Mouse (Mus musculus) neural tube, embryonic 11.5 days (tissue): Measurements from ENCODE around the gene Tmem69. TPM values are rescaled to one million over a fixed set of nuclear protein-coding genes. Genes with fewer than 3 reads are reported as not detected.

Experiments
- ATAC-seq: fragments of 200-750 bp; cut with Nextera tagmentation; 2 replicates; pipeline ENCODE4 v1.8.0; 2017; ENCODE audit warnings: moderate number of reproducible peaks, mild to moderate bottlenecking, moderate TSS enrichment, moderate library complexity; ENCODE audit not compliant: insufficient read depth, low FRiP score, low TSS enrichment
- DNase-seq: peaks from one replicate; pipeline ENCODE4 v3.0.0-alpha.2; 2015; ENCODE audit warnings: low spot score
- H3K27ac ChIP-seq: fragments of 300-500 bp; sonication (generic); 2 replicates; pipeline ENCODE4 v1.5.1; 2014; ENCODE audit warnings: low read depth, mild to moderate bottlenecking, low read length
- H3K27me3 ChIP-seq: fragments of 300-500 bp; sonication (generic); 2 replicates; pipeline ENCODE4 v1.6.1; 2014; ENCODE audit warnings: mild to moderate bottlenecking, low read length, mixed read lengths; ENCODE audit not compliant: control insufficient read depth, insufficient read depth
- H3K36me3 ChIP-seq: fragments of 300-500 bp; sonication (generic); 2 replicates; pipeline ENCODE4 v1.6.1; 2014; ENCODE audit warnings: mild to moderate bottlenecking, low read length, moderate library complexity, mixed read lengths; ENCODE audit not compliant: control insufficient read depth, insufficient read depth
- H3K4me1 ChIP-seq: fragments of 300-500 bp; sonication (generic); 2 replicates; pipeline ENCODE4 v1.6.1; 2014; ENCODE audit warnings: low read length, mixed read lengths; ENCODE audit not compliant: control insufficient read depth, insufficient read depth
- H3K4me2 ChIP-seq: fragments of 300-500 bp; sonication (generic); 2 replicates; pipeline ENCODE4 v1.6.1; 2014; ENCODE audit warnings: low read depth, mild to moderate bottlenecking, moderate library complexity
- H3K4me3 ChIP-seq: fragments of 300-500 bp; sonication (generic); 2 replicates; pipeline ENCODE4 v1.5.1; 2014; ENCODE audit warnings: low read depth, low read length
- H3K9ac ChIP-seq: fragments of 300-500 bp; sonication (generic); 2 replicates; pipeline ENCODE4 v1.6.1; 2014; ENCODE audit warnings: mild to moderate bottlenecking, low read length
- H3K9me3 ChIP-seq: fragments of 300-500 bp; sonication (generic); 2 replicates; pipeline ENCODE4 v1.6.1; 2016; ENCODE audit warnings: low read length; ENCODE audit not compliant: control insufficient read depth
- WGBS: fragments of 180-500 bp; shearing (Covaris S2); extraction: QIAGEN DNeasy Blood & Tissue Kit; methylation state at CpG from one replicate; pipeline ENCODE4 v1.1.7; 2014; 5-methylcytosine and 5-hydroxymethylcytosine counted together
- polyA plus RNA-seq: library from polyadenylated mRNA; unstranded; fragments of >200 nt; fragmentation: Nextera tagmentation; extraction: Ambion mirVana; gene quantifications from 2 replicates; pipeline ENCODE4 v1.2.1, GENCODE M21; 2014

Gene Tmem69
- polyA plus RNA-seq, 1 experiment from 2014 or later = 34.0 TPM

DNA sequence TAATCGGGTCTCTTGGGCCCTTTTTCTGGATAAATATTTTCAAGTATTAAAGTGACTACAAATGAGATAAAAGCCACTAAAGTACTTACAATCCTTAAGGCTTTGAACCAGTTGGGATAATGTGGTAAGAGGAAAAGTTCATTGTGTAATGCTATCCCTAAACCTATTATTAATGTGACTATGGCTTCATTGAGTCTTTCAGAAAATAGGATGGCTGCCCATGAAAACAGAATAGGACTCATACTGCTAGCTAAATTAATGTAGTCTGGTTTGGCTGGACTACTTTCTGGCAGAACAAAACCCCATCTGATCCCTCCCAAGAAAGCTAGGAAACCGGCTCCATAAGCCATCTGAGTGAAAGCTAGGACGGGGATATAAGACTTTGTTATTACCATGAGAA is 2.7 kb downstream of the Tmem69 start:
- H3K27me3 ChIP-seq = no peaks in the 10 kb centered on the region
- DNase-seq = no peak
- no peak for ATAC-seq
- no peak overlapping the region for H3K4me2 ChIP-seq
- H3K27ac ChIP-seq = no peak overlapping the region
- H3K9me3 ChIP-seq = no peaks in the 10 kb centered on the region
- peaks cover 2% of the 10 kb centered on the region for H3K36me3 ChIP-seq
- WGBS = 93% methylated on average over 3 of the region's 3 CpGs
- no peak overlapping the region for H3K4me3 ChIP-seq
- H3K4me1 ChIP-seq = no peaks in the 10 kb centered on the region
- H3K9ac ChIP-seq = no peak overlapping the region

GRCm38 (mm10) chr4:116550432-116550831 is 5.3 kb downstream of the Tmem69 start:
- Histone ChIP-seq H3K27ac (no peak overlapping the region), H3K4me3 (no peak overlapping the region), H3K4me1 (no peaks in the 10 kb centered on the region), H3K36me3 (peaks cover 2% of the 10 kb centered on the region), H3K27me3 (no peaks in the 10 kb centered on the region), H3K9ac (no peak overlapping the region), H3K4me2 (no peak overlapping the region), H3K9me3 (no peaks in the 10 kb centered on the region)
- DNase-seq = no peak
- WGBS = 84% methylated on average over 1 of the region's 1 CpGs
- ATAC-seq = no peak

DNA sequence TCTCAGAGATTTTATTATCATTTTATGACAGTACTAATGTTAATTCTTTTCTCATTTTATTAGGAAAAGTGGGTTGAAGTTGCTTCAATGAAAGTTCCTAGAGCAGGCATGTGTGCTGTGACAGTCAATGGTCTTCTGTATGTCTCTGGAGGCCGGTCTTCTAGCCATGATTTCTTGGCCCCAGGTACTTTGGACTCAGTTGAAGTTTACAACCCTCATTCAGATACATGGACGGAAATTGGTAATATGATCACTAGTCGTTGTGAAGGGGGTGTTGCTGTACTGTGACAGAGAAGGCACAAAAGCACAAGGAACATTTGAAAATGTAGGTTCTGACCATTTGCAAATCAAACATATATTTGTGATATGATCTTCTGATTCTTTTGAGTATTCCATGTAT is 18.0 kb downstream of the Tmem69 start:
- Histone ChIP-seq H3K36me3 (no peaks in the 10 kb centered on the region), H3K4me2 (no peak overlapping the region), H3K4me1 (no peaks in the 10 kb centered on the region), H3K27ac (no peak overlapping the region), H3K27me3 (no peaks in the 10 kb centered on the region), H3K4me3 (no peak overlapping the region), H3K9me3 (no peaks in the 10 kb centered on the region), H3K9ac (no peak overlapping the region)
- DNase-seq (no peak), ATAC-seq (no peak)
- WGBS = 83% methylated on average over 3 of the region's 3 CpGs

GRCm38 (mm10) chr4:116536351-116536750 is 19.4 kb downstream of the Tmem69 start:
- H3K27ac ChIP-seq = no peak overlapping the region
- no peaks in the 10 kb centered on the region for H3K27me3 ChIP-seq
- no peak overlapping the region for H3K4me3 ChIP-seq
- no peaks in the 10 kb centered on the region for H3K4me1 ChIP-seq
- no peaks in the 10 kb centered on the region for H3K9me3 ChIP-seq
- no peak overlapping the region for H3K9ac ChIP-seq
- H3K36me3 ChIP-seq = no peaks in the 10 kb centered on the region
- ATAC-seq = no peak
- DNase-seq = no peak
- H3K4me2 ChIP-seq = no peak overlapping the region

DNA sequence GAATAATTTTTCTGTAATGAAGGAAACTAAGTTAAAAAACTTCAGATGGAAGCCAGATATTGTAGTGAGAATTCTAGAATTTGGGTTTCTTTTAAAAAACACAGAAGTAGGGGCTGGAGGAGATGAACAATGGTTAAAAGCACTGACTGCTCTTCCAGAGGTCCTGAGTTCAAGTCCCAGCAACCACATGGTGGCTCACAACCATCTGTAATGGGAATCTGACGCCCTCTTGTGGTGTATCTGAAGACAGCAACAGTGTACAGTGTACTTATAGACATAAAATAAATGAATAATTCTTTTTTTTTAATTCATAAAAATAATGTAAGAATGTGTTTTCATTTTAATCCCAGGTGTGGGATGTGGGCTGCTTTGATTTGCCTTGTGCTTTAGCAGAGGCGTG is 24.6 kb downstream of the Tmem69 start:
- H3K4me2 ChIP-seq = no peak overlapping the region
- 60% methylated on average over 2 of the region's 2 CpGs for WGBS
- ATAC-seq (no peak), DNase-seq (no peak)
- H3K27ac ChIP-seq = no peak overlapping the region
- H3K9me3 ChIP-seq = no peaks in the 10 kb centered on the region
- H3K4me3 ChIP-seq = no peak overlapping the region
- H3K36me3 ChIP-seq = no peaks in the 10 kb centered on the region
- H3K4me1 ChIP-seq = no peaks in the 10 kb centered on the region
- H3K27me3 ChIP-seq = no peaks in the 10 kb centered on the region
- H3K9ac ChIP-seq = no peak overlapping the region

DNA sequence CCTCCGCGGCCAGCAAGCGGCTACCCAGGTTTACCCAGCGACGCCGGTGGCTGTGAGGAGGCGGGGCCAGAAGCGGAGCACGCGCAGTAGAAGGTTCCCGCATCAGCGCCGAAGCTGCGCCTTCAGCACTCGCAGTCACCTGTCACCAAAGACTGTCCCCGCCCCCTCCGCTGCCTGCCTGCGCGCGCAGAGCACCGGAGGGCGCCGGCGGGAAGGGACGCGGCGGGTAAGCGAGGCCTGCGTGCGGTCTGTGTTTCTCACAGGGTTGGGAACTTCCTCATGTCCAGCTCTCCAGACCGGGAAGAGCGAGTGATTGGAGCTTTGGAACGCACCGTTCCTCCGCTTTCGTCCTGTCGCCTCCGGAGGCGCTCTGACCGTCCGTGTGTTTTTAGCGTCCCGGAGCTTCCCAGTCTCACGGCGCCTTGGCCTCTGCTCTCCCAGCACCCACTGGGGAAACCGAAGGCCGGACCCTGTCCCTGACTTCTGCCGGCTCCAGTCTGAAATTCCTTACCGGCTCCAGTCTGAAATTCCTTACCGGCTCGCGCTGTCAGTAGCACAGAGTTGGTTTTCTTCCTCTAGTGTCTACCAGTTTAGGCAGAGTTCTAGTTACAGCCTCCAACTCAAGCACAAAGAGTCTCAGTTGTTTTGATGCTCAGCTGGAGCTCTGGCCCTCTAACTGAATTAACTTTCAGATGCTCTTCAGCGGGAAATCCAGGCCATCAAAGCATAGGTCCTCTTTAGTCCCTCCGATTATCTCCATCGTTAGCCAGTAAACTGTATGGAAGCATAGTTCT is 48.1 kb downstream of the Tmem69 start, which contains the start of gene Ipp:
Gene Ipp, plus strand, starts transcription at position 125 of the 794 bp plus-strand sequence.
- Histone ChIP-seq H3K9ac (peak within 1 kb of the TSS; percentile 77), H3K4me2 (peak within 1 kb of the TSS; percentile 57), H3K36me3 (no peaks in the 10 kb centered on the region), H3K9me3 (no peaks in the 10 kb centered on the region), H3K27ac (peak within 1 kb of the TSS; percentile 82), H3K4me1 (peaks cover 5% of the 10 kb centered on the region; the same call in 1 of the 2 replicates), H3K27me3 (no peaks in the 10 kb centered on the region), H3K4me3 (peak within 1 kb of the TSS; percentile 60)
- WGBS = under 1% methylated on average over 54 of the region's 55 CpGs
- peak; percentile 97 for DNase-seq
- ATAC-seq = peak; percentile 94

GRCm38 (mm10) chr4:116506886-116507424 is 48.8 kb downstream of the Tmem69 start:
- no peaks in the 10 kb centered on the region for H3K9me3 ChIP-seq
- H3K4me1 ChIP-seq = peaks cover 5% of the 10 kb centered on the region; the same call in 1 of the 2 replicates
- DNase-seq (no peak), ATAC-seq (no peak; the same call in 1 of the 2 replicates)
- peak overlapping the region; percentile 77 for H3K9ac ChIP-seq
- peak overlapping the region; percentile 57 for H3K4me2 ChIP-seq
- H3K27ac ChIP-seq = no peak overlapping the region
- H3K36me3 ChIP-seq = no peaks in the 10 kb centered on the region
- H3K27me3 ChIP-seq = no peaks in the 10 kb centered on the region
- H3K4me3 ChIP-seq = peak overlapping the region; percentile 60
- WGBS = 26% methylated on average over 11 of the region's 11 CpGs
